Mouse (Mus musculus): ENCODE results near the gene Afap1.

DNA sequence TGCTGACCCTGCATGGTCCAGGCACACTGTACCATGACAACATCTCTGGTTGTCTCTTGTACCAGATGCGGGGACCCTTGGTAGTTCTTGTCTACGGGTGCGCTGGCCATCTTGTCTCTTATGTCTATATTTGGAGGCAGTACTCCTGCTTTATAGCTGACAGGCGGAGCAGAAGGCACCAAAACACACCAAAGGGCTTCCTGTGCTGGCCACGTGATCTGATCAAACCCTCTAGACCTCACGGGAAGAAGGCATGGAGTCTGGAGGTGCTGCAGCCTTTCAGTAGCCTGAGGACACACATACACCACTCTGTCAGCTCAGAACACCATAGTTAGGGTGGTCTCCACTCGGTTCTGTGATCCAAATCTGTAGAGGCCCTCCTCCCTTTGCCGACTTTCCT is 113.0 kb downstream of the Afap1 start:
- TF ChIP-seq TAL1 (IDR thresholded peaks at IDR 0.05; ENCODE audit: low read length) (no peak), GATA1 (IDR thresholded peaks at IDR 0.05; ENCODE audit: low read length) (no peak)

Data from erythroblast, embryonic 14.5 days (primary cell).